Comparison of ENCODE assay signal across 12 mouse cellular contexts in the genomic region with DNA sequence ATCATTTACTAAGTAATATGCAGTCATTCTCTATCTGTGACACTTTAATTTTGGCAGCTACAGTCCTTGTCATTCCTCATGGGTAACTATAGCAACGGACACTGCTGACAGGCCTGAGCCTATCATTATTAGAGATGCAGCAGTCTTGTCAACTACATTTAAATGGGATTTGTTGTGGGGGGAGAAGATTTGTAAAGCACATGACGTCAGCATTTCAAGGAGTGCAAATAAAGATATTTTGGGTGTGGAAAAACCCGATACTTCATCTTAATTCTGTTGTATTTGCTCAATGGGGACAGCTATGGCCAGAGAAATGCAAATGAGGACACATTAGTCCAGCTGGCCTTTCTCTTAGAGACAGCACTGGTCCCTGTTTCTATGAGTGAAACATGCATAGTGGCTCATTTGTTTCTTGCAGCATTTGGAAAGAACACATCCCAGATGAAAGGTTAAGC. TPM values are rescaled to one million over a fixed set of nuclear protein-coding genes. Genes with fewer than 3 reads are reported as not detected.
DNase-seq lines count a peak whose midpoint lies in the region; ATAC-seq and TF ChIP-seq lines count a peak whose summit lies in the region.
"Had no signal": no experiment of that assay in that cellular context is flagged by ENCODE, and none has a peak within 500 bp of the region (broad histone marks: within the 10 kb centered on the region; RNA-seq: fewer than 3 reads in every experiment).

No protein-coding gene starts in this region.

- no peaks in the 10 kb centered on the region for H3K9me3 ChIP-seq in forebrain, embryonic 15.5 days
- no peaks in the 10 kb centered on the region for H3K9me3 ChIP-seq in midbrain, embryonic 14.5 days (ENCODE audit: control insufficient read depth, low read length)

- no peak for TF ChIP-seq CTCF in layer of hippocampus, adult 2 months (conservative IDR thresholded peaks at IDR 0.05)
- no peak for TF ChIP-seq CTCF in brain, embryonic 14.5 days (IDR thresholded peaks at IDR 0.05; ENCODE audit: borderline replicate concordance, extremely low read depth, insufficient read depth, insufficient read length)

- 25% methylated on average over 3 of the region's 3 CpGs for WGBS in forebrain, embryonic 15.5 days
- 15% methylated on average over 3 of the region's 3 CpGs for WGBS in midbrain, embryonic 14.5 days

- peak overlapping the region; percentile 75 for H3K27ac ChIP-seq in layer of hippocampus, adult 2 months
- peak overlapping the region; percentile 73 for H3K27ac ChIP-seq in forebrain, embryonic 15.5 days (replicated peaks)
- H3K27ac ChIP-seq in midbrain, embryonic 14.5 days (replicated peaks; ENCODE audit: low read depth, low read length), result peak overlapping the region; percentile 50
- H3K27ac ChIP-seq: macrophage had no signal

- H3K27me3 ChIP-seq in forebrain, embryonic 15.5 days, result no peaks in the 10 kb centered on the region
- no peaks in the 10 kb centered on the region for H3K27me3 ChIP-seq in midbrain, embryonic 14.5 days (ENCODE audit: control insufficient read depth, insufficient read depth, low read length)

- no peak overlapping the region for H3K9ac ChIP-seq in forebrain, embryonic 15.5 days (replicated peaks)
- no peak overlapping the region for H3K9ac ChIP-seq in midbrain, embryonic 14.5 days (replicated peaks; ENCODE audit: low read length)

- H3K4me3 ChIP-seq in layer of hippocampus, adult 2 months, result no peak overlapping the region
- no peak overlapping the region for H3K4me3 ChIP-seq in forebrain, embryonic 15.5 days
- no peak overlapping the region for H3K4me3 ChIP-seq in midbrain, embryonic 14.5 days (replicated peaks; ENCODE audit: low read depth, low read length)

- peak; percentile 98 for ATAC-seq in forebrain, embryonic 15.5 days (replicated peaks)
- ATAC-seq in midbrain, embryonic 14.5 days (ENCODE audit: low FRiP score, low TSS enrichment), result peak; percentile 69; the same call in 1 of the 2 replicates

- H3K36me3 ChIP-seq in forebrain, embryonic 15.5 days, result no peaks in the 10 kb centered on the region
- no peaks in the 10 kb centered on the region for H3K36me3 ChIP-seq in midbrain, embryonic 14.5 days (ENCODE audit: control insufficient read depth, insufficient read depth, low read length)

- peak in 1 of 2 experiments; percentile 46 for DNase-seq in layer of hippocampus, adult 2 months (ENCODE audit: low spot score in 2 of 2)
- DNase-seq in layer of hippocampus, adult 9-10 months (ENCODE audit: low spot score), result no peak
- peak; percentile 86 for DNase-seq in brain, embryonic 14.5 days (ENCODE audit: low read depth)
- DNase-seq in midbrain, embryonic 14.5 days, result peak; percentile 63
- DNase-seq in frontal cortex, postnatal 36 days (ENCODE audit: low spot score in 2 of 2), result no peak
- DNase-seq in MN1 (ENCODE audit: low spot score), result no peak
- DNase-seq: adrenal gland, postnatal 10 days; cerebellum, adult 11 months; kidney, adult 9 months had no signal

- no peak overlapping the region for H3K4me2 ChIP-seq in forebrain, embryonic 15.5 days (replicated peaks)
- H3K4me2 ChIP-seq in midbrain, embryonic 14.5 days (ENCODE audit: low read length), result no peak overlapping the region

- TF ChIP-seq POLR2A in brain, embryonic 14.5 days (IDR thresholded peaks at IDR 0.05; ENCODE audit: borderline replicate concordance, extremely low read depth, insufficient read depth, insufficient read length, poor library complexity, severe bottlenecking), result no peak

- peaks cover 13% of the 10 kb centered on the region for H3K4me1 ChIP-seq in forebrain, embryonic 15.5 days
- peaks cover 8% of the 10 kb centered on the region; the same call in 1 of the 2 replicates for H3K4me1 ChIP-seq in midbrain, embryonic 14.5 days (ENCODE audit: control insufficient read depth, insufficient read depth, low read length)

RNA-seq across cellular contexts. Expression of a gene that starts 55.5 kb away (rescaled TPM):
- under 1 TPM; 0.44 to 0.83 TPM for total RNA-seq in layer of hippocampus, adult 2 months (2021)
- polyA plus RNA-seq in brain, embryonic 14.5 days (2012; rRNA removed), result 0.55 and 1.1 TPM in 2 replicates
- polyA plus RNA-seq in forebrain, embryonic 15.5 days (2015; fragmentation: Nextera tagmentation; extraction: Ambion mirVana), result 1.3 and 1.4 TPM in 2 replicates
- 0.63 and 1.5 TPM in 2 replicates for polyA plus RNA-seq in midbrain, embryonic 14.5 days (2014; fragmentation: Nextera tagmentation; extraction: Ambion mirVana)
- total RNA-seq: hematopoietic stem cell, adult 5-6 weeks had no signal
- polyA plus RNA-seq: macrophage had no signal

Comparison
In these comparisons a context has a peak if more than half of its experiments do, and no peak if none do; other contexts are left out.
1. DNase-seq: peak in brain, embryonic 14.5 days (single experiment) and midbrain, embryonic 14.5 days (single experiment); none in layer of hippocampus, adult 9-10 months (single experiment), frontal cortex, postnatal 36 days (0 of 2) and MN1 (single experiment).
2. Peak in every context shown above with its lines, with median percentiles within 50 percentile points of each other: H3K27ac ChIP-seq.